Mouse (Mus musculus) stomach, embryonic 14.5 days (tissue): Measurements from ENCODE around the gene Olfr1094. TPM values are rescaled to one million over a fixed set of nuclear protein-coding genes. Genes with fewer than 3 reads are reported as not detected.

Experiments
- ATAC-seq: fragments of 200-750 bp; cut with Nextera tagmentation; 2 replicates; pipeline ENCODE4 v1.8.0; 2017; ENCODE audit warnings: low read depth, moderate TSS enrichment; ENCODE audit not compliant: insufficient number of reproducible peaks, insufficient read depth, low FRiP score
- H3K27ac ChIP-seq: fragments of 300-500 bp; sonication (generic); 2 replicates; pipeline ENCODE4 v1.5.1; 2014; ENCODE audit warnings: mild to moderate bottlenecking, low read length, moderate library complexity, mixed read lengths
- H3K27me3 ChIP-seq: fragments of 300-500 bp; sonication (generic); 2 replicates; pipeline ENCODE4 v1.6.1; 2014; ENCODE audit warnings: low read length, control low read depth, mixed read lengths; ENCODE audit not compliant: control insufficient read depth, insufficient read depth
- H3K36me3 ChIP-seq: fragments of 300-500 bp; sonication (generic); 2 replicates; pipeline ENCODE4 v1.6.1; 2014; ENCODE audit warnings: mild to moderate bottlenecking, control low read depth, low read length, moderate library complexity, mixed read lengths; ENCODE audit not compliant: control insufficient read depth, insufficient read depth
- H3K4me1 ChIP-seq: fragments of 300-500 bp; sonication (generic); 2 replicates; pipeline ENCODE4 v1.6.1; 2014; ENCODE audit warnings: low read length, control low read depth, mixed read lengths; ENCODE audit not compliant: control insufficient read depth, insufficient read depth
- H3K4me2 ChIP-seq: fragments of 300-500 bp; sonication (generic); replicated peaks from 2 replicates; pipeline ENCODE4 v1.6.1; 2014; ENCODE audit warnings: low read depth, low read length, control low read depth
- H3K4me3 ChIP-seq: fragments of 300-500 bp; sonication (generic); 2 replicates; pipeline ENCODE4 v1.5.1; 2014; ENCODE audit warnings: low read depth, low read length, control low read depth
- H3K9ac ChIP-seq: fragments of 300-500 bp; sonication (generic); replicated peaks from 2 replicates; pipeline ENCODE4 v1.6.1; 2014; ENCODE audit warnings: low read depth, mild to moderate bottlenecking, control low read depth, low read length, moderate library complexity, mixed read lengths
- H3K9me3 ChIP-seq: fragments of 300-500 bp; sonication (generic); 2 replicates; pipeline ENCODE4 v1.6.1; 2016; ENCODE audit warnings: low read depth, low read length, control low read depth; ENCODE audit not compliant: control insufficient read depth
- WGBS: fragments of 180-500 bp; shearing (Covaris S2); extraction: QIAGEN DNeasy Blood & Tissue Kit; methylation state at CpG from one replicate; pipeline ENCODE4 v1.1.7; 2014; 5-methylcytosine and 5-hydroxymethylcytosine counted together
- polyA plus RNA-seq: library from polyadenylated mRNA; unstranded; fragments of >200 nt; fragmentation: Nextera tagmentation; extraction: Ambion mirVana; gene quantifications from 2 replicates; pipeline ENCODE4 v1.2.1, GENCODE M21; 2014

Olfr1094 gene
- polyA plus RNA-seq = not detected in 2 replicates

DNA sequence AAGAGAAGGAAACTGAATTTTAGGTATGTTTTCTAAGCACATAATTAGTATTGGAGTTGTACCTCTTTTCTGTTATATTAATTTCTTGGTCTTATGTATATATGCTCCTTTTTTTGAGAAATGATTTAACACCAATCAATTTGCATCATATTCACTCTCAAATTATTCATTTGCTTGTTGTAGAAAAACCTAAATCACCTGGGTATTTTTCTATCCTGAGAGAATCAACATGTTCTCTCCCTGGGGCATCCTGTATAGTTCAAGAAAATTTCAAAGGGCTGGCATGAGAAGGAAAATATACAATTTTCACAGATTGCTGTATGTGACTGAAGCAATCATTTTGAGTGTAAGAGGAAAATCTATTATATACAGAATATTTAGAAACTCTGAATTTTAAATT lies at the start of gene Olfr1094:
Gene Olfr1094 (plus strand): TSS at position 301 of the 400 bp plus-strand sequence.
- Histone ChIP-seq H3K9me3 (no peaks in the 10 kb centered on the region), H3K27ac (no peak within 1 kb of the TSS), H3K27me3 (no peaks in the 10 kb centered on the region), H3K4me3 (no peak within 1 kb of the TSS), H3K36me3 (no peaks in the 10 kb centered on the region), H3K4me2 (no peak within 1 kb of the TSS), H3K9ac (no peak within 1 kb of the TSS), H3K4me1 (no peaks in the 10 kb centered on the region)
- no peak for ATAC-seq

DNA sequence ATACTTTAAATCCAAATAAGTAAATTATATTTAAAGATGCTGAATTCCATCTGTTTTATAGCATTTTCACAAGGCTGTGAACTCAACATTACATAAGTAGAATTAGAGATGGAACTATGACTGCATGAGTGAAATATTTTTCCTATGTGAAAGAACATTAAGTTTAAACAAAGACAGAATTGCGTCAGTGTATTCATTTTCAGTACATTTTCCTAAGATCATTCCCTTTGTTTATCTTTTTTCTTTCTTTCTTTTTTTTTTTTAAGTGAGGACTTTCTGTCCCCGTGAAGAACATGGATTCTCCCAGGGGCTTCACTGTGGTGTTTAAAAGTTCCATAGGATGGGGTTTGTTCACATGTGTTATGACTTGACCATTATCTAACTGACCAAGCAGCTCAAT lies 42.3 kb upstream of the Olfr1094 start, which contains the start of gene Olfr1093:
Gene Olfr1093 (plus strand): TSS at position 301 of the 400 bp plus-strand sequence.
- WGBS = 72% methylated on average over 2 of the region's 2 CpGs
- Histone ChIP-seq H3K9ac (no peak within 1 kb of the TSS), H3K27ac (no peak within 1 kb of the TSS), H3K4me1 (no peaks in the 10 kb centered on the region), H3K4me2 (no peak within 1 kb of the TSS), H3K36me3 (no peaks in the 10 kb centered on the region), H3K27me3 (no peaks in the 10 kb centered on the region), H3K9me3 (no peaks in the 10 kb centered on the region), H3K4me3 (no peak within 1 kb of the TSS)
- no peak for ATAC-seq

GRCm38 (mm10) chr2:86809918-86810317 lies 14.5 kb upstream of the Olfr1094 start, which contains the start of gene Olfr141:
TSS of gene Olfr141 (minus strand) at chr2:86810018.
- H3K27ac ChIP-seq = no peak within 1 kb of the TSS
- ATAC-seq = no peak
- H3K4me1 ChIP-seq = no peaks in the 10 kb centered on the region
- H3K27me3 ChIP-seq = no peaks in the 10 kb centered on the region
- no peaks in the 10 kb centered on the region for H3K36me3 ChIP-seq
- no peak within 1 kb of the TSS for H3K4me2 ChIP-seq
- H3K9ac ChIP-seq = no peak within 1 kb of the TSS
- no peak within 1 kb of the TSS for H3K4me3 ChIP-seq
- no peaks in the 10 kb centered on the region for H3K9me3 ChIP-seq

DNA sequence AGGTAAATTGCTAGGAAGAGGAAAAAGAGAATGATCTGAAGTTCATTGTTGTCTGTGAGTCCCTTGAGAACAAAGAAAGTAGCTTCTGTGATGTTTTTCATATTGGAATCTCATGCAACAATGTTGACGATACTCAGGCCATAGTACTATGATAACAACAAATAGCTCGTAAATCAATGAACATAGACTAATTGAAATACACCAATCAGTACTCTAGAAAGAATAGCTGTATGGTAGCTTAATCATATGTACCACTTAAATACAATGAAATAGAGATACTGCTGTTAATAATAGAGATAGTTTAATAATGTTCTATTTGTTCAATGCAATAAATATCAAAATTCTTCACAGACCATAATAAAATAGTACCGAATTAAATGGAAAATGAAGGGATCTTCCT lies 27.1 kb downstream of the Olfr1094 start, which contains the start of gene Olfr1095:
Gene Olfr1095 (minus strand): TSS at position 101 of the 400 bp plus-strand sequence.
- Histone ChIP-seq H3K4me1 (no peaks in the 10 kb centered on the region), H3K4me3 (no peak within 1 kb of the TSS), H3K27me3 (no peaks in the 10 kb centered on the region), H3K9ac (no peak within 1 kb of the TSS), H3K4me2 (no peak within 1 kb of the TSS), H3K36me3 (no peaks in the 10 kb centered on the region), H3K9me3 (no peaks in the 10 kb centered on the region), H3K27ac (no peak within 1 kb of the TSS)
- no peak for ATAC-seq
- WGBS = 92% methylated on average over 3 of the region's 3 CpGs

DNA sequence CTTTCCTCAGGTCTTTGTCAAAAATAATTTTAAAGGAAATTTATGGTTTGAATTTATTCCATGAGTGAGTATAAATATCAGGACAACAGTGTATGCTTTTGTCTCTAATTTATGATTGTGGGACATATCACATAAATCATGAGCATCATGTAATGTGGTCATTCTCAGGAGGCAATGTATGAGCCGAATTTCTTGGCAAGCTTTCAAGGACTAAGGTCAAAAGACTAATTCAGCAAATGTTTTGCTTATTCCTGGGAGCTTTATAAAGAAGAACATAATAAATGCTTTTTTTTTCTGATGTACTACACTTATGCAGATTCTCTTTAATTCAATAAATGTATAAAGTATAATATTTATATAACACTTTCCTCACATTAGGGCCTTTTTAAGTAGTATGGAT lies 50.2 kb downstream of the Olfr1094 start, which contains the start of gene Gm13723:
Gene Gm13723 (minus strand): TSS at position 101 of the 400 bp plus-strand sequence.
- 30% methylated on average over 1 of the region's 1 CpGs for WGBS
- Histone ChIP-seq H3K9me3 (no peaks in the 10 kb centered on the region), H3K4me2 (no peak within 1 kb of the TSS), H3K9ac (no peak within 1 kb of the TSS), H3K27ac (no peak within 1 kb of the TSS), H3K4me1 (no peaks in the 10 kb centered on the region), H3K36me3 (no peaks in the 10 kb centered on the region), H3K27me3 (no peaks in the 10 kb centered on the region), H3K4me3 (no peak within 1 kb of the TSS)
- no peak for ATAC-seq

Other genes with a start within 250 kb of the Olfr1094 start
- not detected in 2 replicates for gene Olfr1082, start 225.7 kb upstream of the Olfr1094 start, polyA plus RNA-seq
- gene Olfr1084, start 184.9 kb upstream of the Olfr1094 start, polyA plus RNA-seq = not detected in 2 replicates
- gene Olfr1085, start 162.6 kb upstream of the Olfr1094 start, polyA plus RNA-seq = not detected in 2 replicates
- gene Olfr1086, start 144.6 kb upstream of the Olfr1094 start, polyA plus RNA-seq = not detected in 2 replicates
- not detected in 2 replicates for gene Olfr1087, start 126.3 kb upstream of the Olfr1094 start, polyA plus RNA-seq
- not detected in 2 replicates for gene Olfr1089, start 91.0 kb upstream of the Olfr1094 start, polyA plus RNA-seq
- gene Olfr1090, start 65.7 kb upstream of the Olfr1094 start, polyA plus RNA-seq = not detected in 2 replicates
- gene Olfr1093, start 42.2 kb upstream of the Olfr1094 start, polyA plus RNA-seq = not detected in 2 replicates
- not detected in 2 replicates for gene Olfr141, start 14.6 kb upstream of the Olfr1094 start, polyA plus RNA-seq
- not detected in 2 replicates for gene Olfr1095, start 27.0 kb downstream of the Olfr1094 start, polyA plus RNA-seq
- not detected in 2 replicates for gene Gm13723, start 50.1 kb downstream of the Olfr1094 start, polyA plus RNA-seq
- gene Olfr1097, start 67.6 kb downstream of the Olfr1094 start, polyA plus RNA-seq = not detected in 2 replicates
- not detected in 2 replicates for gene Olfr1098, start 99.9 kb downstream of the Olfr1094 start, polyA plus RNA-seq
- gene Olfr1099, start 136.0 kb downstream of the Olfr1094 start, polyA plus RNA-seq = not detected in 2 replicates
- gene Olfr1100, start 155.3 kb downstream of the Olfr1094 start, polyA plus RNA-seq = not detected in 2 replicates
- not detected in 2 replicates for gene Olfr1101, start 166.6 kb downstream of the Olfr1094 start, polyA plus RNA-seq
- gene Olfr1102, start 173.7 kb downstream of the Olfr1094 start, polyA plus RNA-seq = not detected in 2 replicates
- gene Olfr1104, start 202.4 kb downstream of the Olfr1094 start, polyA plus RNA-seq = not detected in 2 replicates
- not detected in 2 replicates for gene Olfr1105, start 211.9 kb downstream of the Olfr1094 start, polyA plus RNA-seq
- gene Olfr1106, start 227.6 kb downstream of the Olfr1094 start, polyA plus RNA-seq = not detected in 2 replicates